Mouse (Mus musculus) G1E (cell line): ENCODE measurements around the gene Samd15. TPM values are rescaled to one million over a fixed set of nuclear protein-coding genes. Genes with fewer than 3 reads are reported as not detected.

Experiments used
- ATAC-seq: 2 replicates; pipeline ENCODE4 v1.8.0; 2016; ENCODE audit warnings: mild to moderate bottlenecking; ENCODE audit not compliant: insufficient number of reproducible peaks, poor library complexity, low FRiP score, severe bottlenecking; ENCODE audit errors: extremely low read depth
- DNase-seq: peaks from one replicate; pipeline ENCODE4 v3.0.0; 2012; ENCODE audit warnings: low spot score
- H3K27me3 ChIP-seq: 2 replicates; pipeline ENCODE4 v1.6.1; 2012; ENCODE audit warnings: mild to moderate bottlenecking, low read length, inconsistent platforms; ENCODE audit not compliant: insufficient read depth
- H3K36me3 ChIP-seq: replicated peaks from 2 replicates; pipeline ENCODE3; 2012; ENCODE audit warnings: mild to moderate bottlenecking, inconsistent platforms
- H3K4me1 ChIP-seq: 2 replicates; pipeline ENCODE4 v1.6.1; 2012; ENCODE audit warnings: low read depth, low read length, inconsistent platforms, mixed read lengths; ENCODE audit not compliant: insufficient read depth
- H3K4me3 ChIP-seq: 2 replicates; pipeline ENCODE4 v1.5.1; 2012; ENCODE audit warnings: low read depth, mild to moderate bottlenecking, inconsistent platforms, low read length, moderate library complexity, mixed read lengths
- H3K9me3 ChIP-seq: replicated peaks from 2 replicates; pipeline ENCODE4 v1.6.1; 2012; ENCODE audit warnings: inconsistent platforms
- CTCF ChIP-seq: IDR thresholded peaks from 2 replicates; pipeline ENCODE4 v1.5.1; 2012; ENCODE audit warnings: low read depth, low read length, inconsistent platforms, mixed read lengths
- GATA1 ChIP-seq: IDR thresholded peaks from 2 replicates; pipeline ENCODE4 v1.6.1; 2012; ENCODE audit warnings: borderline replicate concordance, low read length, inconsistent platforms, mixed read lengths
- GATA2 ChIP-seq: IDR thresholded peaks from 2 replicates; pipeline ENCODE4 v1.6.1; 2012; ENCODE audit warnings: low read depth, low read length, inconsistent platforms, borderline replicate concordance
- POLR2AphosphoS5 ChIP-seq: IDR thresholded peaks from 2 replicates; pipeline ENCODE4 v1.6.1; 2012; ENCODE audit warnings: low read depth, low read length, inconsistent platforms; ENCODE audit not compliant: insufficient replicate concordance
- TAL1 ChIP-seq: conservative IDR thresholded peaks from 2 replicates; pipeline ENCODE4 v1.6.1; 2012; ENCODE audit warnings: low read depth, low read length, inconsistent platforms, mixed read lengths
- polyA plus RNA-seq: library from polyadenylated mRNA; stranded (reverse); fragments of >175 nt; gene quantifications from 2 replicates; pipeline ENCODE4 v1.2.3, GENCODE M21; 2012
- total RNA-seq, 2 experiments: library from RNA; stranded (forward) in 1 of 2; stranded (reverse) in 1 of 2; fragments of 200-1000 nt in 1 of 2; fragments of >200 nt in 1 of 2; fragmentation: Nextera tagmentation in 1 of 2; gene quantifications; 2 replicates each; pipeline ENCODE4 v1.2.3; 2014 to 2017

Gene Samd15
- total and polyA plus RNA-seq, 3 experiments = 2.3 to 3.2 TPM; not detected in 1

- no peak overlapping the region for H3K4me3 ChIP-seq
- DNase-seq (no peak), ATAC-seq (no peak)
- H3K4me1 ChIP-seq = peaks cover 2% of the 10 kb centered on the region; the same call in 1 of the 2 replicates
- TF ChIP-seq TAL1 = no peak
- TF ChIP-seq GATA1 = no peak
- no peak for TF ChIP-seq CTCF
- no peak for TF ChIP-seq POLR2AphosphoS5
- TF ChIP-seq GATA2 = no peak
- H3K9me3 ChIP-seq = no peaks in the 10 kb centered on the region
- no peaks in the 10 kb centered on the region for H3K36me3 ChIP-seq
- H3K27me3 ChIP-seq = peaks cover 7% of the 10 kb centered on the region
Measured at GRCm38 (mm10) chr12:87219362-87219761, 19.8 kb downstream of the Samd15 start.

DNA sequence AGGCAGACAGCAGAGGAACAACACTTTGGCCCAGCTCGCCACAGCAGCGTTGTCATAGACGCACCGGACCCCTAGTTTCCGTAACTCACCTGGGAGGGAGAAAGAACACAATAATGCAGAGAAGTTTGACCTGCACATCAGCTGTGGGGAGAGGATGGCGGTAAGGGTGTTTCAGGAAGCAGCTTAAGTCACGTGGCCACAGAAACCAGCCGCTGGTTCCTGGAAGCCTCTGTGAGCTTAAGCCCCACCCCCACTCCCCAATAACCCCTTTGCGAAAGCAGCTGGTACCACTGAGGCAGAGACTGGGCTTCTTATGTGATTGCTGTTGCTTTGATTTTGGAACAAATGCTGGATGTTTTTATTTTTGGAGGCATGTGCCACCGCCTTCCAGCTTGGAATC, 25.4 kb downstream of the Samd15 start:
- ATAC-seq = no peak
- TF ChIP-seq TAL1 (no peak), GATA1 (no peak), POLR2AphosphoS5 (no peak), GATA2 (no peak), CTCF (no peak)
- Histone ChIP-seq H3K36me3 (no peaks in the 10 kb centered on the region), H3K4me3 (no peak overlapping the region), H3K4me1 (peaks cover 9% of the 10 kb centered on the region), H3K9me3 (peaks cover 5% of the 10 kb centered on the region), H3K27me3 (peaks cover 4% of the 10 kb centered on the region; the same call in 1 of the 2 replicates)
- DNase-seq = no peak

GRCm38 (mm10) chr12:87226801-87227200, 27.3 kb downstream of the Samd15 start:
- Histone ChIP-seq H3K36me3 (no peaks in the 10 kb centered on the region), H3K9me3 (peaks cover 5% of the 10 kb centered on the region), H3K4me3 (no peak overlapping the region), H3K27me3 (peaks cover 4% of the 10 kb centered on the region; the same call in 1 of the 2 replicates), H3K4me1 (peaks cover 9% of the 10 kb centered on the region)
- DNase-seq = no peak
- no peak for ATAC-seq
- TF ChIP-seq GATA2 (no peak), CTCF (no peak), POLR2AphosphoS5 (no peak), GATA1 (no peak), TAL1 (no peak)

DNA sequence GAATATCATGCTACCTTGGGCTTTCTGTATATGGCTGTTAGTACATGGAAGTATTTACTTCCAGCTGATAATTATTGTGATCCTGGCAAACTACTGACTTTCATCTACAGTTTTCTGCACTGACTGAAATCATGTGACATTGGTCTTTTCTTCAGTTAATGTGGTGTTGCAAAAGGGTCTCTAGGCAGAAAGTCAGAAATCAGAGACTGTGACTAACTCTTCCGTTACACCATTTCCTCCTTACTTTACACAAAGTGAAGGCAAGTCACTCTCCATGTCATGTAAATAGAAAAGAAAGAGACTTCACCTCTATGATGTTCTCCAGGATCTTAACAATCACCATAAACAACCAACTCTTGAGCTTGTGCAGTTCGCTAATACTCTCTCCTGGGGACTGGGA, 30.1 kb downstream of the Samd15 start:
- ATAC-seq = no peak
- H3K4me1 ChIP-seq = peaks cover 7% of the 10 kb centered on the region; the same call in 1 of the 2 replicates
- no peak for DNase-seq

GRCm38 (mm10) chr12:87230379-87230895, 30.9 kb downstream of the Samd15 start:
- H3K4me1 ChIP-seq = peaks cover 3% of the 10 kb centered on the region; the same call in 1 of the 2 replicates
- peaks cover 3% of the 10 kb centered on the region; the same call in 1 of the 2 replicates for H3K27me3 ChIP-seq
- TF ChIP-seq GATA2 (no peak), TAL1 (no peak), GATA1 (no peak), CTCF (no peak), POLR2AphosphoS5 (no peak)
- peaks cover 5% of the 10 kb centered on the region for H3K9me3 ChIP-seq
- no peak overlapping the region for H3K4me3 ChIP-seq
- DNase-seq = no peak
- H3K36me3 ChIP-seq = no peaks in the 10 kb centered on the region
- ATAC-seq = peak; percentile 22; the same call in 1 of the 2 replicates

More for the DNA sequence above, 30.1 kb downstream of the Samd15 start:
- H3K36me3 ChIP-seq = no peaks in the 10 kb centered on the region
- H3K4me3 ChIP-seq = no peak overlapping the region
- peaks cover 6% of the 10 kb centered on the region for H3K27me3 ChIP-seq
- H3K9me3 ChIP-seq = peaks cover 5% of the 10 kb centered on the region
- TF ChIP-seq GATA1 = no peak
- TF ChIP-seq GATA2 = no peak
- TF ChIP-seq POLR2AphosphoS5 = no peak
- TF ChIP-seq CTCF = no peak
- TF ChIP-seq TAL1 = no peak

DNA sequence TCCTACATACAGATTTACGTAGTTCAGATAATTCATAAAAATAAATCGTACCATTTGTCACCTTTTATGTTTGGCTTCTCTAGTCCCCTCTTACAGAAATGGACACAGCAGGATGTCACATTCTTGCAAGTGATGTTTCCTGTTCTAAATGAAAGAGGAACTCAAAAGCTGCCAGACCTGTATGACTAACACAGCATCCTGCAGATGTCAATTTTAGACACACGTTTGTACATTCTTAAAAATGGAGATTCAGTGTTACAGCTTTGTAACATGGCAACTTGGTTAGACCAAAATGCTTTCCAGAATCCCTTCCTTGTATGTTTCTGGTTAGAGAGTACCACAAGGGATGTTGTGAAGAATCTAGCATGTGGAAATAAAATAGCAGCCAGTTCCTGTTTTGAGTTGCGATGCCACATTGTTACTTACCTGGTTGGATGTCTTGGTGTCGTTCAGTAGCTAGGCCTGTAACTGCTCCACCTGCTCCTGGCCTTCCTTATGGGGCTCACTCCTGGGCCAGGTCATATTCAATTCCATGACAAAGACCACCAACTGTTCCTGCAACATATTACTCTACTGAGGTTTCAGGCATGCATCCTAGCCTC, 37.5 kb downstream of the Samd15 start:
- DNase-seq (no peak), ATAC-seq (no peak)

More for the DNA sequence above, 37.5 kb downstream of the Samd15 start:
- Histone ChIP-seq H3K36me3 (peaks cover 35% of the 10 kb centered on the region), H3K27me3 (peaks cover 3% of the 10 kb centered on the region; the same call in 1 of the 2 replicates), H3K4me1 (no peaks in the 10 kb centered on the region), H3K9me3 (peaks cover 3% of the 10 kb centered on the region), H3K4me3 (no peak overlapping the region)
- TF ChIP-seq TAL1 (no peak), GATA1 (no peak), GATA2 (no peak), POLR2AphosphoS5 (no peak), CTCF (no peak)
